Mouse (Mus musculus) megakaryocyte, embryonic 14.5 days (primary cell): ENCODE results near the gene Gpr107.

Experiments
- FLI1 ChIP-seq: IDR thresholded peaks from 2 replicates; pipeline ENCODE4 v1.6.1; 2012; ENCODE audit warnings: low read length, inconsistent platforms, mixed read lengths
- GATA1 ChIP-seq: IDR thresholded peaks from 3 replicates; pipeline ENCODE4 v1.6.1; 2012; ENCODE audit warnings: mixed read lengths, low read length, inconsistent platforms, borderline replicate concordance

GRCm38 (mm10) chr2:31124694-31125093 is 27.4 kb upstream of the Gpr107 start:
- TF ChIP-seq GATA1, result no peak
- TF ChIP-seq FLI1, result no peak
